In the genomic region with DNA sequence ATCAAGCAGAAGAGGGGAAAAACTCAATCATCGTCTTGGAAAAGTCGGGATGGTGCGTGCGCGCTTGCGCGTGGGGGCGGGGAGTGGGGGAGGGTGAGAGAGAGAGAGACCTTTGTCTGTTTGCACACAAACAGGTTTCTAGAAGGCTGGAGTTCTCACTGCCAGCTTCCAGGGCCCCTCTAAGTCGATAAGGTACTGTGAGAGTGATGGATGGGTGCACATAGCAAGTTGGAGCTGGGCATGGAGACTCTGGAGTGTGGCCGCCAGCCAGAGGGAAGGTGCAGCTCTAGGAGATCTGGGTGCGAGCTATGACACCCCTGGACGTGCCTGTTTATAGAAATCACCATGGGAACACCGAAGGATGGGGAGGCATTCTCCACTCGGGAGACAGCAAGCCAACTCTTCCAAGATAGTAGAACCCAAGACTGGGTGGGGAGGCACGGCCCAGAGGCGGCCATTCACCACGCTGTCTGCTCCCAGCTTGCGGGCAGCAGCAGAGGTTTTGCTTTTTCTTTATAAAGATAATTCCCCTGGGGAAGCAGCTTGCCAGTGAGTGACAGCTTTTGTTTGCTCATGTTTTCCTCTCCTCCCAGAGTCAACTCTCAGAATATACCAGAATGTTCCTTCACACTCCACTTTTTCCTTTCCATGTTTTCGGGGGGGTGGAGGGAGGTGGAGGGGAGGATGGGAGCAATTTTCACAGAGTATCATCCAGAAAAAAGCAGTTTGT, we compare ENCODE assay signal across 10 mouse cellular contexts.
A peak's percentile ranks its signal among the peaks of the same experiment; 100 is the strongest.
DNase-seq lines count a peak whose midpoint lies in the region; ATAC-seq and TF ChIP-seq lines count a peak whose summit lies in the region.
"Had no signal": no experiment of that assay in that cellular context is flagged by ENCODE, and none has a peak within 500 bp of the region (broad histone marks: within the 10 kb centered on the region; RNA-seq: fewer than 3 reads in every experiment).

No protein-coding gene starts in this region.

- H3K9ac ChIP-seq in neural tube, embryonic 11.5 days (ENCODE audit: low read length), result no peak overlapping the region
- no peak overlapping the region for H3K9ac ChIP-seq in neural tube, embryonic 15.5 days (replicated peaks)
- no peak overlapping the region for H3K9ac ChIP-seq in intestine, embryonic 14.5 days (ENCODE audit: low read length)
- no peak overlapping the region for H3K9ac ChIP-seq in stomach, postnatal 0 days (ENCODE audit: low read length)
- H3K9ac ChIP-seq: liver, embryonic 12.5 days had no signal

- H3K27ac ChIP-seq in neural tube, embryonic 11.5 days (ENCODE audit: low read depth, low read length), result no peak overlapping the region
- H3K27ac ChIP-seq in neural tube, embryonic 15.5 days (replicated peaks), result no peak overlapping the region
- no peak overlapping the region; the same call in 1 of the 2 replicates for H3K27ac ChIP-seq in intestine, embryonic 14.5 days (ENCODE audit: low read depth)
- peak overlapping the region; percentile 63; the same call in 1 of the 2 replicates for H3K27ac ChIP-seq in stomach, postnatal 0 days (replicated peaks)
- H3K27ac ChIP-seq: liver, embryonic 12.5 days had no signal

- no peak for DNase-seq in frontal cortex, postnatal 25 days (ENCODE audit: low spot score in 2 of 2)
- no peak for DNase-seq in neural tube, embryonic 11.5 days (ENCODE audit: low spot score)
- no peak for DNase-seq in intestine, embryonic 14.5 days (ENCODE audit: low spot score)
- DNase-seq in stomach, postnatal 0 days (ENCODE audit: low spot score), result peak; percentile 63
- no peak for DNase-seq in yolk sac, embryonic 10.5 days (ENCODE audit: low spot score)
- DNase-seq in thymus, postnatal 10 days (ENCODE audit: low spot score in 2 of 2), result no peak
- DNase-seq: gastrocnemius, postnatal 14 days had no signal

- TF ChIP-seq EP300 in stomach, postnatal 0 days (optimal IDR thresholded peaks at IDR 0.05), result no peak

- H3K4me2 ChIP-seq in neural tube, embryonic 11.5 days (ENCODE audit: low read depth), result no peak overlapping the region
- no peak overlapping the region for H3K4me2 ChIP-seq in neural tube, embryonic 15.5 days
- H3K4me2 ChIP-seq in intestine, embryonic 14.5 days (ENCODE audit: low read length), result 0 out of 2 replicates have a peak overlapping the region, but pooled peaks have one; percentile 26
- H3K4me2 ChIP-seq in stomach, postnatal 0 days (replicated peaks; ENCODE audit: low read depth), result peak overlapping the region; percentile 27; the same call in 1 of the 2 replicates
- H3K4me2 ChIP-seq: liver, embryonic 12.5 days had no signal

- no peak overlapping the region for H3K4me3 ChIP-seq in neural tube, embryonic 11.5 days (ENCODE audit: low read depth, low read length)
- no peak overlapping the region for H3K4me3 ChIP-seq in neural tube, embryonic 15.5 days (replicated peaks)
- no peak overlapping the region for H3K4me3 ChIP-seq in intestine, embryonic 14.5 days (ENCODE audit: low read depth, low read length)
- H3K4me3 ChIP-seq in stomach, postnatal 0 days (ENCODE audit: low read depth, low read length), result no peak overlapping the region
- H3K4me3 ChIP-seq: liver, embryonic 12.5 days had no signal

- no peak for TF ChIP-seq CTCF in stomach, postnatal 0 days (IDR thresholded peaks at IDR 0.05; ENCODE audit: low read depth)

- H3K9me3 ChIP-seq in neural tube, embryonic 11.5 days (ENCODE audit: control insufficient read depth, low read length), result no peaks in the 10 kb centered on the region
- H3K9me3 ChIP-seq in neural tube, embryonic 15.5 days (replicated peaks), result no peaks in the 10 kb centered on the region
- H3K9me3 ChIP-seq in intestine, embryonic 14.5 days (ENCODE audit: control insufficient read depth, low read length), result no peaks in the 10 kb centered on the region
- no peaks in the 10 kb centered on the region for H3K9me3 ChIP-seq in stomach, postnatal 0 days (ENCODE audit: control insufficient read depth, low read length)
- H3K9me3 ChIP-seq: liver, embryonic 12.5 days had no signal

- no peaks in the 10 kb centered on the region for H3K27me3 ChIP-seq in neural tube, embryonic 11.5 days (ENCODE audit: control insufficient read depth, insufficient read depth, low read length)
- peaks cover 1% of the 10 kb centered on the region; the same call in 1 of the 2 replicates for H3K27me3 ChIP-seq in neural tube, embryonic 15.5 days (replicated peaks)
- H3K27me3 ChIP-seq in intestine, embryonic 14.5 days (replicated peaks; ENCODE audit: control insufficient read depth, insufficient read depth, low read length), result no peaks in the 10 kb centered on the region
- no peaks in the 10 kb centered on the region for H3K27me3 ChIP-seq in stomach, postnatal 0 days (ENCODE audit: control insufficient read depth, insufficient read depth, low read length)
- H3K27me3 ChIP-seq: liver, embryonic 12.5 days had no signal

- H3K4me1 ChIP-seq in neural tube, embryonic 11.5 days (ENCODE audit: control insufficient read depth, insufficient read depth, low read length), result peaks cover 18% of the 10 kb centered on the region
- peaks cover 35% of the 10 kb centered on the region for H3K4me1 ChIP-seq in neural tube, embryonic 15.5 days
- peaks cover 31% of the 10 kb centered on the region for H3K4me1 ChIP-seq in intestine, embryonic 14.5 days (replicated peaks; ENCODE audit: control insufficient read depth, insufficient read depth, low read length)
- peaks cover 5% of the 10 kb centered on the region for H3K4me1 ChIP-seq in stomach, postnatal 0 days (replicated peaks; ENCODE audit: control insufficient read depth, insufficient read depth)

- WGBS in neural tube, embryonic 11.5 days, result 83% methylated on average over 19 of the region's 19 CpGs
- 71% methylated on average over 19 of the region's 19 CpGs for WGBS in neural tube, embryonic 15.5 days
- WGBS in intestine, embryonic 14.5 days, result 46% methylated on average over 19 of the region's 19 CpGs
- WGBS in stomach, postnatal 0 days, result 32% methylated on average over 19 of the region's 19 CpGs

- peak; percentile 53 for ATAC-seq in frontal cortex, adult (ENCODE audit: low TSS enrichment)
- ATAC-seq in neural tube, embryonic 11.5 days (ENCODE audit: insufficient read depth, low FRiP score, low TSS enrichment), result 0 out of 2 replicates have a peak, but pooled peaks have one; percentile 23
- no peak for ATAC-seq in neural tube, embryonic 15.5 days (ENCODE audit: low FRiP score)
- ATAC-seq in intestine, embryonic 14.5 days (replicated peaks; ENCODE audit: low FRiP score, low TSS enrichment, low read depth), result peak; percentile 44; the same call in 1 of the 2 replicates
- ATAC-seq in stomach, postnatal 0 days (ENCODE audit: low FRiP score, low TSS enrichment), result peak; percentile 51
- ATAC-seq: liver, embryonic 12.5 days had no signal

- no peaks in the 10 kb centered on the region for H3K36me3 ChIP-seq in neural tube, embryonic 11.5 days (ENCODE audit: control insufficient read depth, insufficient read depth, low read length)
- H3K36me3 ChIP-seq in neural tube, embryonic 15.5 days, result no peaks in the 10 kb centered on the region
- H3K36me3 ChIP-seq in intestine, embryonic 14.5 days (ENCODE audit: control insufficient read depth, insufficient read depth, low read length), result no peaks in the 10 kb centered on the region
- no peaks in the 10 kb centered on the region for H3K36me3 ChIP-seq in stomach, postnatal 0 days (ENCODE audit: control insufficient read depth, insufficient read depth, low read length)
- H3K36me3 ChIP-seq: liver, embryonic 12.5 days had no signal

Comparison
In these comparisons a context has a peak if more than half of its experiments do, and no peak if none do; other contexts are left out.
1. H3K4me2 ChIP-seq: peak in intestine, embryonic 14.5 days (single experiment) and stomach, postnatal 0 days (single experiment); none in neural tube, embryonic 11.5 days (single experiment) and neural tube, embryonic 15.5 days (single experiment).